Mouse (Mus musculus) small intestine, adult 2 months (tissue): ENCODE measurements around the gene Sh3tc1. TPM values are rescaled to one million over a fixed set of nuclear protein-coding genes. Genes with fewer than 3 reads are reported as not detected.

Experiments used
- H3K27ac ChIP-seq: fragments of 200-500 bp; 2 replicates; pipeline ENCODE4 v1.5.1; 2012; ENCODE audit warnings: low read depth, low read length, control low read depth, inconsistent platforms; ENCODE audit not compliant: insufficient read depth
- H3K27me3 ChIP-seq: fragments of 200-500 bp; 2 replicates; pipeline ENCODE4 v1.6.1; 2012; ENCODE audit warnings: mild to moderate bottlenecking, moderate library complexity, low read length, inconsistent platforms; ENCODE audit not compliant: control insufficient read depth, insufficient read depth
- H3K36me3 ChIP-seq: fragments of 200-500 bp; 2 replicates; pipeline ENCODE4 v1.6.1; 2012; ENCODE audit warnings: mild to moderate bottlenecking, low read length, control low read depth, inconsistent platforms; ENCODE audit not compliant: control insufficient read depth, insufficient read depth
- H3K4me1 ChIP-seq: fragments of 200-500 bp; 2 replicates; pipeline ENCODE4 v1.6.1; 2012; ENCODE audit warnings: low read length, inconsistent platforms, mixed read lengths; ENCODE audit not compliant: control insufficient read depth, insufficient read depth, insufficient read length
- H3K4me3 ChIP-seq: fragments of 200-500 bp; 2 replicates; pipeline ENCODE4 v1.5.1; 2012; ENCODE audit warnings: low read depth, mild to moderate bottlenecking, control low read depth, inconsistent platforms, low read length, moderate library complexity
- CTCF ChIP-seq: fragments of 200-500 bp; IDR thresholded peaks from 2 replicates; pipeline ENCODE4 v1.5.1; 2012; ENCODE audit warnings: low read depth, mild to moderate bottlenecking, control low read depth, inconsistent platforms, low read length, moderate library complexity, mixed read lengths; ENCODE audit not compliant: insufficient replicate concordance, insufficient read length; ENCODE audit errors: extremely low read depth
- POLR2A ChIP-seq: fragments of 200-500 bp; IDR thresholded peaks from 2 replicates; pipeline ENCODE4 v1.6.1; 2012; ENCODE audit warnings: low read depth, mild to moderate bottlenecking, control low read depth, inconsistent platforms, low read length, moderate library complexity
- WGBS: fragments of 180-500 bp; shearing (Covaris S2); methylation state at CpG from one replicate; pipeline ENCODE4 v1.1.7; 2018; 5-methylcytosine and 5-hydroxymethylcytosine counted together
- polyA plus RNA-seq: library from polyadenylated mRNA; depleted of rRNA; stranded (reverse); fragments of >200 nt; gene quantifications from 2 replicates; pipeline ENCODE4 v1.2.3, GENCODE M21; 2012

Gene Sh3tc1
- polyA plus RNA-seq, 1 experiment, result 7.7 TPM

DNA sequence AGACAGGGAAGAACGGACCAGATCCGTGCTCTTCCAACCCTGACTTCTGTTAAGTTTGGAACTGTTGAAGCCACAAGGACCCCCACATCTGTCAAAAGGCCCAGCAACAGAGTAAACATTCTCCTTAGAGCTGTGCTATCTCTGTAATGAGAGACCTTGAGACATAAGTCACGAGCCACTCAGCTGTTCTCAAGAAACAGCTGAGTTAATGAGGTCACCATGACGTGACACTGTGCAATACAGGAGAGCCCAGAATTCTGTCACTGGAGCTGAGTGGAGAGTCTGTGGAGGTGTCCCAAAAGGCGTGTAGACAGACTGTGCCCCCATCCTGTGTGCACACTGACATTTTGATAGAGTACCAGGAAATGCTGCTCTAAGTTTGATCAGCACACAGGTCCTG is 27.3 kb downstream of the Sh3tc1 start:
- H3K27me3 ChIP-seq, result no peaks in the 10 kb centered on the region
- peaks cover 20% of the 10 kb centered on the region for H3K4me1 ChIP-seq
- no peak overlapping the region for H3K4me3 ChIP-seq
- no peak overlapping the region for H3K27ac ChIP-seq
- TF ChIP-seq POLR2A, result no peak
- no peak for TF ChIP-seq CTCF
- 72% methylated on average over 5 of the region's 5 CpGs for WGBS
- H3K36me3 ChIP-seq, result 0 out of 2 replicates have a peak, but pooled peaks cover 2% of the 10 kb centered on the region

DNA sequence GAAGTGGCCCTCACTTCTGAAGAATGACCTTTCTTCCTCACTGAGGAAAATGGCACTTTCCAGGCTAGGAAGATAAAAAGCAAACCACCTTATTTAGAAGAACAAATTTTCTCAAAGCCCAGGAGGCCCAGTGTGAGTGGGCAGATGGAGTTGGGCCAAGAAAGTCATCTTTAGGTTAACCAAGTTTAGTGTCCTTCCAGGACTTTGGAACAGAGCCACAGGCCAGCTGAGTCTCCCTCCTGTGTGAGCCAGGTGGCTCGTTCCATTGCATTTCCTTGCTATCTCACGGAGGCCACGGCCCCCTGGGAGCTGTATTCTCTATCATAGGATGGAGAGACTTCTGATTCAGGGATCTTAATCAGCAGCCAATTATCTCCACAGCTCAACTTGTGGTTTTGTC is 28.9 kb downstream of the Sh3tc1 start:
- no peak for TF ChIP-seq POLR2A
- WGBS, result 45% methylated on average over 3 of the region's 3 CpGs

DNA sequence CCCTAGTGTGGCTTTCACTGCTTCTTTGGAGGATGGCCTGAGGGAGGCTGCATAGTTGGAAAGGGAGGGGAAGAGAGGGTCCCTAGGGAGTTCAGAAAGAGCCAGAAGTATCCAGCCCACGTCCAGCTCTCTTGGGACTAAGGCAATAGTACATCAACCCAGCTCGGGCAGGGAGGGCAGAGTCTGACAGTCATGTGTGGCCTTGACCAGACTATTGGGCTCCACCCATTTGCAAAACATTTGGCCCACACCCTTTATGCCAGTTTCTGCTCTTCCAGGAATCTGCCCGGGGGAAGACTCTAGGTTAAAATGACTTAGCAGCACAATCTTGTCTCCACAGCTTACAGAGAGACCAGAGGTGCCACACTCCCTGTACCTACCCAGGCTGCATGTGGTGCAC is 29.3 kb downstream of the Sh3tc1 start:
- TF ChIP-seq POLR2A (no peak), CTCF (no peak)
- H3K27me3 ChIP-seq, result no peaks in the 10 kb centered on the region
- H3K27ac ChIP-seq, result no peak overlapping the region
- no peak overlapping the region for H3K4me3 ChIP-seq
- WGBS, result 25% methylated on average over 3 of the region's 3 CpGs
- H3K4me1 ChIP-seq, result peaks cover 14% of the 10 kb centered on the region
- peaks cover 2% of the 10 kb centered on the region; the same call in 1 of the 2 replicates for H3K36me3 ChIP-seq

More for the DNA sequence above, 28.9 kb downstream of the Sh3tc1 start:
- Histone ChIP-seq H3K4me1 (peaks cover 14% of the 10 kb centered on the region), H3K4me3 (no peak overlapping the region), H3K27me3 (no peaks in the 10 kb centered on the region), H3K27ac (no peak overlapping the region), H3K36me3 (peaks cover 2% of the 10 kb centered on the region; the same call in 1 of the 2 replicates)

DNA sequence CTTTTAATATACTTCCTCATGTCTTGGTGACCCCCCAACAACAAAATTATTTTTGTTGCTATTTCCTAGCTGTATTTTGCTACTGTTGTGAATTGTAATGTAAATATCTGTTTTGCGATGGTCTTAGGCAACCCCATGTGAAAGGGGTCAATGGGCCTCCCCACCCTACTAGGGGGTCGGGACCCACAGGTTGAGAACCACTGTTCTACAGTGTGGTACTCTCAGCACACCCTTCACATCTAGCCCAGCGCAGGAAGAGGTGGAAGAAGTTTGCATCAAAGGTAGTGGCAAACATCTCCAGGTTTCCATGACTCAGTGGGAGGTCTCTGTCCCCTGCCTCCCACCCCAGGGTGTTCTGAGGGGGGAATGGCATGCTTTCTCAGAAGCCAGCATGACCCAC is 34.4 kb downstream of the Sh3tc1 start:
- Histone ChIP-seq H3K4me3 (no peak overlapping the region), H3K4me1 (peaks cover 9% of the 10 kb centered on the region; the same call in 1 of the 2 replicates), H3K27me3 (no peaks in the 10 kb centered on the region), H3K36me3 (no peaks in the 10 kb centered on the region; the same call in 1 of the 2 replicates), H3K27ac (no peak overlapping the region)
- WGBS, result 95% methylated on average over 3 of the region's 3 CpGs
- TF ChIP-seq CTCF (no peak), POLR2A (no peak)

DNA sequence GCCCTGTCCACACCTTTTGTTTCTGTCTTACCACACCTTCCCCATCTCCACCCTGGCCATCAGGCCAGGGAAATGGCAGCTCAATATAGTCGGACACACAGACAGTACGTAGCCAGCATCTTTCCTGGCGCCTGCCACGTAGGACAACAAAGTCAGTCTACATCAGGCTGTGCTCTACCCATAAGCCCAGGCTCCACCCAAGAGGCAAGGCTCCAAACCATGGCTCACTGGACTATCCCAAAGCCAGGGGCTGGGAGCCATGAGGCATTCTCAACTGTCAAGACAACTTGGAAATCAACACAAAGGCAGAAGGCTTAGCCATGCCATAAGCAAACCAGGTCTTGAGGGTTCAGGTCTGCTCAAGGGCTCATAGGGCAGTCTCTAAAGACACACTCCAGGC is 36.0 kb downstream of the Sh3tc1 start:
- WGBS, result 89% methylated on average over 4 of the region's 4 CpGs
- H3K36me3 ChIP-seq, result peaks cover 1% of the 10 kb centered on the region; the same call in 1 of the 2 replicates
- H3K27me3 ChIP-seq, result no peaks in the 10 kb centered on the region
- H3K4me1 ChIP-seq, result no peaks in the 10 kb centered on the region
- H3K27ac ChIP-seq, result no peak overlapping the region
- no peak overlapping the region for H3K4me3 ChIP-seq
- TF ChIP-seq CTCF, result no peak
- TF ChIP-seq POLR2A, result no peak

DNA sequence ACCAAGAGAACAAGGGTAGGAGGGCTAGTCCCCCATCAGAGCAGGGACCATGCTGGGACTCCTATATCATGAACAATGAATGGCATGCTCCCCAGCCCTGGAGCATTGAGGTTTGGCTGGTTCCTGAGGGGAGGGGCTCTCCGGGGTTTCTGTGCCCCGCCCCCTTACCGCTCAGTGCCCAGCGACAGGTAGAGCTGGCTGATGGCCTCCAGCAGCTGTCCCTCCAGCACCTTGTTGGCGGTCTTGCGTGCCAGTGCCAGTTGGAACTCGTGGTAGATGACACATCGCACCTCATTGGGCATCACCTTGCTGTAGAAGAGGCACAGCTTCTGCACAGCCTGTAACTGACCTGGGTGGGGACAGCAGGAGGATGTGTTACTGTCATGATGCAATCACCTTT is 36.6 kb downstream of the Sh3tc1 start:
- 72% methylated on average over 8 of the region's 8 CpGs for WGBS
- no peak overlapping the region for H3K27ac ChIP-seq

DNA sequence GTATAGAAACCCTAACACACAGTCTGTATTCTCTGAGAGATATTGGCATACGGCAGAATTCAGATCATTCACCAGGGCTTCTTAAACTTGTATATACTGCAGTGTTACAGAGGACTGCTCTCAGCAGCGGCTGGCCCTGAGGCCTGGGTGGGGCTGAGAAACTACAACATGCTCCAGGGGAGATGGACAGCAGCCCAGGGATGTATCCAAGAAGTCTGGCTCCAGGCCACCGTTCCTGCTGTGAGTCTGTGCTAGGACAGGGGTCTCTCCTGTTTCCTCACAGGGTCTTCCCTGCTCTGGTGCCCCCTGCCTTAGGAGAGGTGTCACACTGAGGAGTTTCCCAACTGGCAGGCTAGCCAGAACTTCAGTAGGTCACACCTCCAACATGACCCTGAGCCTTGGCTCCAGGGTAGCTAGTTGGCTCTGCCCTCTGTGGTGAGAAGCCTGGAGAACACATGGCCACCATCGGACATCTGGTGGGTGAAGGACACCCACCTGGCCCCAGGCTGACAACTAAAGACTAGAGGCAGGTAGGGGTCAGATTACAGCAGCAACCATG is 37.1 kb downstream of the Sh3tc1 start:
- H3K4me1 ChIP-seq, result no peaks in the 10 kb centered on the region
- no peaks in the 10 kb centered on the region for H3K27me3 ChIP-seq
- H3K4me3 ChIP-seq, result no peak overlapping the region
- H3K36me3 ChIP-seq, result peaks cover 1% of the 10 kb centered on the region; the same call in 1 of the 2 replicates
- no peak for TF ChIP-seq CTCF
- TF ChIP-seq POLR2A, result no peak
- 74% methylated on average over 4 of the region's 4 CpGs for WGBS
- no peak overlapping the region for H3K27ac ChIP-seq

More for the DNA sequence above, 36.6 kb downstream of the Sh3tc1 start:
- H3K27me3 ChIP-seq, result no peaks in the 10 kb centered on the region
- H3K4me3 ChIP-seq, result no peak overlapping the region
- H3K4me1 ChIP-seq, result no peaks in the 10 kb centered on the region
- no peak for TF ChIP-seq CTCF
- no peak for TF ChIP-seq POLR2A
- H3K36me3 ChIP-seq, result peaks cover 1% of the 10 kb centered on the region; the same call in 1 of the 2 replicates
